Mouse (Mus musculus): ENCODE results near the gene AC153137.1.

GRCm38 (mm10) chr1:30948950-30949639 is 28.7 kb downstream of the AC153137.1 start:
- TF ChIP-seq CTCF (conservative IDR thresholded peaks at IDR 0.05; ENCODE audit: low read length) (no peak), POU5F1 (IDR thresholded peaks at IDR 0.05; ENCODE audit: borderline replicate concordance, low read length) (no peak)

Measured in E14TG2a.4 (cell line).